Mouse (Mus musculus) intestine, postnatal 0 days (tissue): ENCODE measurements at regions not wholly inside any gene's neighbourhood (a gene's known extent, or its start where the extent isn't known, plus 50 kb on each side); places are given as distances from the start of the nearest gene placed in this dataset.

Source experiments
- ATAC-seq: fragments of 200-750 bp; cut with Nextera tagmentation; 2 replicates; pipeline ENCODE4 v1.8.0; 2017; ENCODE audit warnings: mild to moderate bottlenecking, moderate TSS enrichment, moderate library complexity
- H3K27ac ChIP-seq: fragments of 300-500 bp; sonication (generic); 2 replicates; pipeline ENCODE4 v1.5.1; 2014; ENCODE audit warnings: mild to moderate bottlenecking, low read depth, low read length, moderate library complexity
- H3K27me3 ChIP-seq: fragments of 300-500 bp; sonication (generic); replicated peaks from 2 replicates; pipeline ENCODE4 v1.6.1; 2014; ENCODE audit warnings: low read length, mixed read lengths; ENCODE audit not compliant: control insufficient read depth, insufficient read depth
- H3K36me3 ChIP-seq: fragments of 300-500 bp; sonication (generic); 2 replicates; pipeline ENCODE4 v1.6.1; 2014; ENCODE audit warnings: mild to moderate bottlenecking, moderate library complexity; ENCODE audit not compliant: control insufficient read depth, insufficient read depth
- H3K4me1 ChIP-seq: fragments of 300-500 bp; sonication (generic); replicated peaks from 2 replicates; pipeline ENCODE4 v1.6.1; 2014; ENCODE audit warnings: antibody characterized with exemption, low read length, mixed read lengths; ENCODE audit not compliant: control insufficient read depth, insufficient read depth
- H3K4me2 ChIP-seq: fragments of 300-500 bp; sonication (generic); replicated peaks from 2 replicates; pipeline ENCODE4 v1.6.1; 2014; ENCODE audit warnings: low read depth, mild to moderate bottlenecking, moderate library complexity
- H3K4me3 ChIP-seq: fragments of 300-500 bp; sonication (generic); 2 replicates; pipeline ENCODE4 v1.5.1; 2014; ENCODE audit warnings: low read depth, low read length
- H3K9ac ChIP-seq: fragments of 300-500 bp; sonication (generic); 2 replicates; pipeline ENCODE4 v1.6.1; 2014; ENCODE audit warnings: mild to moderate bottlenecking, low read depth, low read length
- H3K9me3 ChIP-seq: fragments of 300-500 bp; sonication (generic); 2 replicates; pipeline ENCODE4 v1.6.1; 2016; ENCODE audit warnings: mixed run types; ENCODE audit not compliant: control insufficient read depth
- CTCF ChIP-seq: sonication (generic); IDR thresholded peaks from 2 replicates; pipeline ENCODE4 v1.5.1; 2016; ENCODE audit warnings: low read depth, mild to moderate bottlenecking, control low read depth, antibody characterized with exemption, moderate library complexity
- WGBS: fragments of 180-500 bp; shearing (Covaris S2); extraction: QIAGEN DNeasy Blood & Tissue Kit; methylation state at CpG from one replicate; pipeline ENCODE4 v1.1.7; 2014; 5-methylcytosine and 5-hydroxymethylcytosine counted together

DNA sequence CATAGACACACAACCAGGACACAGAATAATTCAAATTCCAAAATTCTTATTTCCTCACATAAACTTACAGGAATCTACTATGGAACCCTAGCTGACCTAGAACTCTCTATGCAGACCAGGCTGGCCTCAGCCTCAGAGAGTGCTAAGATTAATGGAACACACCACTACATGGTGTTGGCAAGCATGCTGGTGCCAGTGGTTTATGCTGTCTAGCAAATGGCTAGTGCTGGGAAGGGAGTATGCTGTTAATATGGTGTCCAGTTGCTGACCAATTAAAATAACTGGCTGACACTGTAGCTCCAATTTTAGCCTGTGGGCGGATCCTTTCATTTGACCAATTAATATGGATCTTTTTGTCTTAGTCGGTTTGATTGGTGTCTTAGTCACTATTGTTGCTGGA lies 222.4 kb upstream of the Zfp930 start:
- Histone ChIP-seq H3K9me3 (no peaks in the 10 kb centered on the region), H3K27me3 (no peaks in the 10 kb centered on the region), H3K4me2 (no peak overlapping the region), H3K4me1 (no peaks in the 10 kb centered on the region), H3K9ac (no peak overlapping the region), H3K4me3 (no peak overlapping the region), H3K27ac (no peak overlapping the region), H3K36me3 (no peaks in the 10 kb centered on the region)
- 94% methylated on average over 2 of the region's 2 CpGs for WGBS
- no peak for TF ChIP-seq CTCF
- no peak for ATAC-seq
